Mouse (Mus musculus) forebrain, postnatal 0 days (tissue): ENCODE measurements around the gene Pip5k1b. TPM values are rescaled to one million over a fixed set of nuclear protein-coding genes. Genes with fewer than 3 reads are reported as not detected.

Experiments used
- ATAC-seq: fragments of 200-750 bp; cut with Nextera tagmentation; 2 replicates; pipeline ENCODE4 v1.8.0; 2017; ENCODE audit warnings: mild to moderate bottlenecking, moderate library complexity
- DNase-seq: peaks from one replicate; pipeline ENCODE4 v3.0.0-alpha.2; 2015
- H3K27ac ChIP-seq: fragments of 300-500 bp; sonication (generic); 2 replicates; pipeline ENCODE4 v1.5.1; 2014; ENCODE audit warnings: low read depth, mild to moderate bottlenecking, antibody characterized with exemption, low read length, moderate library complexity, mixed read lengths
- H3K27me3 ChIP-seq: fragments of 300-500 bp; sonication (generic); 2 replicates; pipeline ENCODE4 v1.6.1; 2014; ENCODE audit warnings: mild to moderate bottlenecking, low read length, mixed read lengths; ENCODE audit not compliant: insufficient read depth
- H3K36me3 ChIP-seq: fragments of 300-500 bp; sonication (generic); 2 replicates; pipeline ENCODE4 v1.6.1; 2014; ENCODE audit warnings: mild to moderate bottlenecking, moderate library complexity; ENCODE audit not compliant: insufficient read depth
- H3K4me1 ChIP-seq: fragments of 300-500 bp; sonication (generic); 2 replicates; pipeline ENCODE4 v1.6.1; 2014; ENCODE audit warnings: antibody characterized with exemption; ENCODE audit not compliant: insufficient read depth
- H3K4me2 ChIP-seq: fragments of 300-500 bp; sonication (generic); 2 replicates; pipeline ENCODE4 v1.6.1; 2014; ENCODE audit warnings: low read depth, mild to moderate bottlenecking, moderate library complexity
- H3K4me3 ChIP-seq: fragments of 300-500 bp; sonication (generic); 2 replicates; pipeline ENCODE4 v1.5.1; 2014; ENCODE audit warnings: low read depth, low read length, mixed read lengths
- H3K9ac ChIP-seq: fragments of 300-500 bp; sonication (generic); 2 replicates; pipeline ENCODE4 v1.6.1; 2014; ENCODE audit warnings: mild to moderate bottlenecking
- H3K9me3 ChIP-seq: fragments of 300-500 bp; sonication (generic); 2 replicates; pipeline ENCODE4 v1.6.1; 2016; ENCODE audit warnings: low read length
- CTCF ChIP-seq: sonication (generic); IDR thresholded peaks from 2 replicates; pipeline ENCODE4 v1.5.1; 2016; ENCODE audit warnings: antibody characterized with exemption, control low read depth, low read depth
- WGBS: fragments of 180-500 bp; shearing (Covaris S2); extraction: QIAGEN DNeasy Blood & Tissue Kit; methylation state at CpG from one replicate; pipeline ENCODE4 v1.1.7; 2014; 5-methylcytosine and 5-hydroxymethylcytosine counted together
- polyA plus RNA-seq: library from polyadenylated mRNA; unstranded; fragments of >200 nt; fragmentation: Nextera tagmentation; extraction: Ambion mirVana; gene quantifications from 2 replicates; pipeline ENCODE4 v1.2.1, GENCODE M21; 2015
- total RNA-seq: library from RNA; depleted of rRNA; stranded (reverse); fragments of >200 nt; gene quantifications from 2 replicates; pipeline ENCODE4 v1.2.3, GENCODE M21; 2014

The Pip5k1b gene
- total and polyA plus RNA-seq, 2 experiments from 2014 or later = 1.8 to 2.7 TPM

DNA sequence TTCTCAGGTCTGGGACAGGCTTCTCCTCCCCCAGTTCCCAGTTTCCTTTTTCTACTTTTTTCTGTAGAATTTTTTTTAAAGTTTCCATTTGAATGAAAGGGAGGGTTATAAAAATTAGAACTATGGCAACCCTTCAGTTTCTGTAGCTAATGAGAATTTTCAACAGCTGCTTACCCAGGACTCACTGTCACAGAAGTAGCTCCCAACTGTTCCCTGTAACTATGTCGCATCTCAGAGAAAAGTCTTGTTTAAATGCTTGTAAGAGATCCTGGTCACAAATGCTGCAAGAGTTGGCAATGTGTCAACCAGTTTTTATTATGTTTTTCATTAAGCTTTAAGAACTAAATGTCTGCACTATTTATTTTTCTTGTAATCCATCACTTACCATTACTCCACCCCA is 188.9 kb downstream of the Pip5k1b start:
- Histone ChIP-seq H3K27ac (no peak overlapping the region), H3K9ac (no peak overlapping the region), H3K4me2 (no peak overlapping the region), H3K4me3 (no peak overlapping the region), H3K36me3 (no peaks in the 10 kb centered on the region), H3K27me3 (no peaks in the 10 kb centered on the region), H3K4me1 (0 out of 2 replicates have a peak, but pooled peaks cover under 1% of the 10 kb centered on the region), H3K9me3 (no peaks in the 10 kb centered on the region)
- ATAC-seq (no peak), DNase-seq (no peak)
- TF ChIP-seq CTCF = no peak
- WGBS = 63% methylated on average over 1 of the region's 1 CpGs

GRCm38 (mm10) chr19:24362626-24363321 is 192.9 kb downstream of the Pip5k1b start:
- Histone ChIP-seq H3K27ac (no peak overlapping the region), H3K4me3 (no peak overlapping the region), H3K4me1 (no peaks in the 10 kb centered on the region), H3K9ac (no peak overlapping the region), H3K36me3 (no peaks in the 10 kb centered on the region), H3K4me2 (no peak overlapping the region), H3K27me3 (no peaks in the 10 kb centered on the region), H3K9me3 (no peaks in the 10 kb centered on the region)
- TF ChIP-seq CTCF = no peak
- WGBS = 57% methylated on average over 8 of the region's 8 CpGs
- ATAC-seq = no peak
- no peak for DNase-seq

DNA sequence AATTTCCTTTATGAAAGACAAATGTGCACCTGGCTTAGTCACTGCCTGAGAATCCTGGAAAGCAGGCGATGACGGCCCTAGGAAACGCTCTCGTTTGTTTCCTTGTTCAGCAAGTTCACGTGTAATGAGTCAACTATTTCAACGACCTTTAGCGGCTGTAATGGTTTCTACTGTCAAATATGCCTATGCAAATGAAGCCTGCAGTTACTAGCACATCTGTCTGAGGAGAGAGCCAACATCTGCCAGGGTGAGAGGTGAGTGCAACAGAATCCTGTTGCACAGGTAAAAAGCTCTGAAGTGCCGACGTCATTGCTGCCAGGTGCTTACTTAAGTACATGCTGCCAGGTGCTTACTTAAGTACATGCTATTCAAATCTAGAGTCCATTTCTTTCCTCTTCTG is 196.4 kb downstream of the Pip5k1b start:
- TF ChIP-seq CTCF = no peak
- H3K4me1 ChIP-seq = no peaks in the 10 kb centered on the region
- DNase-seq (no peak), ATAC-seq (no peak)
- no peak overlapping the region for H3K4me3 ChIP-seq
- no peaks in the 10 kb centered on the region for H3K27me3 ChIP-seq
- no peaks in the 10 kb centered on the region for H3K9me3 ChIP-seq
- 80% methylated on average over 9 of the region's 9 CpGs for WGBS
- no peak overlapping the region for H3K4me2 ChIP-seq
- H3K36me3 ChIP-seq = no peaks in the 10 kb centered on the region
- H3K27ac ChIP-seq = no peak overlapping the region
- no peak overlapping the region for H3K9ac ChIP-seq

DNA sequence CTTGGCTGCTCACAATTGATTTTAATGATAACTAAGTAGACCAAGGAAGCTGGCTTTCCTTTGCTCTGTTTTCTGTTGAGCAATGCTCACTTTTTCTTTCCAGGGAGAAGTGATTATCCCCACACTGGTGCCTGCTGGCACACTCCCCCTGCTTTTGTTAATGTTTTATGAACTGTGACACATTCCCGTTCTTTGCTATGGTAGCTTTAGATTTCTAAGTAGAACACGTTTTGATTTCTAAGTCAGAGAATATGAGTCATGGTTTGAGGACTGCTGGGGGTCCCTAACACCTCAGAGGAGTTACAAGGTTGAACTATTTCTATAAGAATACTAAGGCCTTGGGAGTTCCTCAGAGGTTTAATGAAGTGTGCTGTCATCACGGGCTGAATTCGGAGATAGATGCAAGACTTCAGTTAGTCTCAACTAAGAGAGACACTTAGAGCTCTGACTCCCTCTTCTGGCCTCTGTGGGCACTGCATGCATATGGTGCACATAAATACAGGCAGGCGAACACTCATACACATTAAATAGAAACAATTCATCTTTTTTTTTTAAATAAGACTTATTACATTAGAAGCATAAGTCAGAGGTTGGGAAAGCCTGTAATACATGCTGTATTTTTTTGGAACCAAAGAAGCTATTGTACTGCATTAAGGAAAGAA is 203.2 kb downstream of the Pip5k1b start:
- H3K9ac ChIP-seq = no peak overlapping the region
- H3K4me1 ChIP-seq = no peaks in the 10 kb centered on the region
- no peak overlapping the region for H3K4me3 ChIP-seq
- H3K27ac ChIP-seq = no peak overlapping the region
- 65% methylated on average over 5 of the region's 5 CpGs for WGBS
- H3K36me3 ChIP-seq = no peaks in the 10 kb centered on the region
- no peaks in the 10 kb centered on the region for H3K9me3 ChIP-seq
- no peak overlapping the region for H3K4me2 ChIP-seq
- DNase-seq = no peak
- ATAC-seq = no peak
- no peaks in the 10 kb centered on the region for H3K27me3 ChIP-seq
- TF ChIP-seq CTCF = peak; percentile 18; the same call in 1 of the 2 replicates

GRCm38 (mm10) chr19:24344501-24344900 is 211.2 kb downstream of the Pip5k1b start:
- H3K36me3 ChIP-seq = no peaks in the 10 kb centered on the region
- H3K4me3 ChIP-seq = no peak overlapping the region
- no peak overlapping the region for H3K9ac ChIP-seq
- no peak overlapping the region for H3K27ac ChIP-seq
- H3K9me3 ChIP-seq = no peaks in the 10 kb centered on the region
- H3K4me1 ChIP-seq = no peaks in the 10 kb centered on the region
- 85% methylated on average over 8 of the region's 8 CpGs for WGBS
- H3K4me2 ChIP-seq = no peak overlapping the region
- no peaks in the 10 kb centered on the region for H3K27me3 ChIP-seq
- DNase-seq (no peak), ATAC-seq (no peak)
- TF ChIP-seq CTCF = no peak

GRCm38 (mm10) chr19:24342786-24343185 is 212.9 kb downstream of the Pip5k1b start:
- no peak overlapping the region for H3K27ac ChIP-seq
- no peak overlapping the region for H3K4me3 ChIP-seq
- H3K27me3 ChIP-seq = no peaks in the 10 kb centered on the region
- H3K36me3 ChIP-seq = no peaks in the 10 kb centered on the region
- TF ChIP-seq CTCF = no peak
- no peak for DNase-seq
- WGBS = 73% methylated on average over 5 of the region's 5 CpGs
- H3K4me2 ChIP-seq = no peak overlapping the region
- no peak for ATAC-seq
- H3K4me1 ChIP-seq = no peaks in the 10 kb centered on the region
- H3K9ac ChIP-seq = no peak overlapping the region
- no peaks in the 10 kb centered on the region for H3K9me3 ChIP-seq

GRCm38 (mm10) chr19:24336370-24337076 is 219.1 kb downstream of the Pip5k1b start:
- WGBS = 79% methylated on average over 12 of the region's 12 CpGs
- no peaks in the 10 kb centered on the region for H3K27me3 ChIP-seq
- no peak for TF ChIP-seq CTCF
- no peaks in the 10 kb centered on the region for H3K36me3 ChIP-seq
- no peak overlapping the region for H3K4me3 ChIP-seq
- ATAC-seq (no peak), DNase-seq (no peak)
- H3K9ac ChIP-seq = no peak overlapping the region
- H3K9me3 ChIP-seq = no peaks in the 10 kb centered on the region
- no peak overlapping the region for H3K27ac ChIP-seq
- no peak overlapping the region for H3K4me2 ChIP-seq
- no peaks in the 10 kb centered on the region for H3K4me1 ChIP-seq
